Mouse (Mus musculus) kidney, adult 2 months (tissue): Measurements from ENCODE around the gene Snx21.

Experiments
- CTCF ChIP-seq: fragments of 200-500 bp; conservative IDR thresholded peaks from 2 replicates; pipeline ENCODE4 v1.5.1; 2011; ENCODE audit warnings: low read depth, mild to moderate bottlenecking, control low read depth, low read length, moderate library complexity, mixed read lengths; ENCODE audit not compliant: insufficient read depth, insufficient read length
- POLR2A ChIP-seq: fragments of 200-500 bp; IDR thresholded peaks from one replicate; pipeline ENCODE4 v1.6.1; 2011; ENCODE audit warnings: low read depth, low read length, control low read depth

DNA sequence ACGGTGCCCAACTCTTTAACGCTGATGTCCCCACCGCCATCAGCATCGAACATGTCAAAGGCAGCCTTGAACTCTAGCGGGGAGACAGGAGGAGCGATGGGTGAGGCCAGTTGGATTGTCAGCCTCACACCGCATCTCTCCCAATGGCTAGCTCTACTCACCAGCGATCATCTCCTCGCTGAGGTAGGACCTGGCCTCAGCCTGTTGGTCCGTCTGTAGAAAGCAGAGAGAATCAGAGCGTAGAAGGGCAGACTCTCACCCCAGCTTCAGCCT, 7.7 kb upstream of the Snx21 start:
- TF ChIP-seq CTCF (no peak), POLR2A (no peak)
